In the genomic region with DNA sequence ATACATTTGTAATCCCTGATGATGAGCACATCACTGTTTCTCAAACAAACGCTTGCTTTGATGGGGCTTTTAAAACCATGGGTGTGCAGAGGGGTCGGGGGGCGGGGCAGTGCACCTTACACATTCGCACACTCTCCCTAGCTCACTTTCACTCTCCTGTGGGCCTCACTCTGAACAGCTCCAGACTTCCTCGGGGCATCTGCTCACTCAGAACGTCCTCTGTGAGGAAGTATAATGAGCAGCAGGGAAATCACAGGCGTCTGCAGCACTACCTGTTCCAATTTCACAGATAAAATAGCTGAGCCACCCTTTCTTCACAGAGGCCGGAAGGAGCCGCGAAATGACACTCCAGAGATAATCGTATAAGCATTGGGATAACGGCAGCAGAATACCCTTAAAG, we compare ENCODE assay signal across 13 mouse cellular contexts.
DNase-seq lines count a peak whose midpoint lies in the region; ATAC-seq and TF ChIP-seq lines count a peak whose summit lies in the region.
"Had no signal": no experiment of that assay in that cellular context is flagged by ENCODE, and none has a peak within 500 bp of the region (broad histone marks: within the 10 kb centered on the region; RNA-seq: fewer than 3 reads in every experiment).

No protein-coding gene starts in this region.

- DNase-seq in heart, adult 9 months (ENCODE audit: low spot score in 2 of 2): no peak
- peak; percentile 50 for DNase-seq in intestine, embryonic 14.5 days (ENCODE audit: low spot score)
- DNase-seq in right cerebral cortex, postnatal 4 days: no peak
- no peak for DNase-seq in natural killer cell, adult 2 months (ENCODE audit: low spot score in 2 of 2)
- no peak for DNase-seq in urinary bladder, adult 2 months (ENCODE audit: low spot score)
- DNase-seq: spleen, adult 18-20 months had no signal

- no peak for TF ChIP-seq POLR2A in bone marrow macrophage, adult 2 months (IDR thresholded peaks at IDR 0.05; ENCODE audit: borderline replicate concordance, low read depth, low read length)

- no peak for TF ChIP-seq CTCF in bone marrow macrophage, adult 2 months (IDR thresholded peaks at IDR 0.05; ENCODE audit: low read depth, low read length)

- H3K4me1 ChIP-seq in heart, embryonic 12.5 days (replicated peaks): peaks cover 26% of the 10 kb centered on the region
- peaks cover 61% of the 10 kb centered on the region for H3K4me1 ChIP-seq in bone marrow macrophage, adult 2 months (ENCODE audit: control insufficient read depth, insufficient read depth, low read length)
- peaks cover 7% of the 10 kb centered on the region; the same call in 1 of the 2 replicates for H3K4me1 ChIP-seq in intestine, embryonic 14.5 days (replicated peaks; ENCODE audit: control insufficient read depth, insufficient read depth, low read length)
- peaks cover 11% of the 10 kb centered on the region for H3K4me1 ChIP-seq in midbrain, embryonic 15.5 days

- H3K9ac ChIP-seq in heart, embryonic 12.5 days: no peak overlapping the region
- H3K9ac ChIP-seq in intestine, embryonic 14.5 days (ENCODE audit: low read length): no peak overlapping the region
- no peak overlapping the region for H3K9ac ChIP-seq in midbrain, embryonic 15.5 days
- H3K9ac ChIP-seq: neural tube, embryonic 12.5 days had no signal

- no peak for ATAC-seq in heart, embryonic 12.5 days (ENCODE audit: insufficient number of reproducible peaks, low FRiP score)
- no peak for ATAC-seq in intestine, embryonic 14.5 days (replicated peaks; ENCODE audit: low FRiP score, low TSS enrichment, low read depth)
- ATAC-seq in midbrain, embryonic 15.5 days (replicated peaks): no peak

- H3K4me2 ChIP-seq in heart, embryonic 12.5 days: 0 out of 2 replicates have a peak overlapping the region, but pooled peaks have one; percentile 12
- peak overlapping the region; percentile 0; the same call in 1 of the 2 replicates for H3K4me2 ChIP-seq in intestine, embryonic 14.5 days (ENCODE audit: low read length)
- no peak overlapping the region for H3K4me2 ChIP-seq in midbrain, embryonic 15.5 days
- H3K4me2 ChIP-seq: embryonic facial prominence, embryonic 13.5 days; heart, embryonic 11.5 days; neural tube, embryonic 12.5 days had no signal

- no peaks in the 10 kb centered on the region for H3K27me3 ChIP-seq in heart, embryonic 12.5 days (replicated peaks)
- H3K27me3 ChIP-seq in intestine, embryonic 14.5 days (replicated peaks; ENCODE audit: control insufficient read depth, insufficient read depth, low read length): no peaks in the 10 kb centered on the region
- H3K27me3 ChIP-seq in midbrain, embryonic 15.5 days (replicated peaks): no peaks in the 10 kb centered on the region
- H3K27me3 ChIP-seq: embryonic facial prominence, embryonic 13.5 days; neural tube, embryonic 12.5 days had no signal

- no peaks in the 10 kb centered on the region for H3K9me3 ChIP-seq in heart, embryonic 12.5 days (replicated peaks)
- H3K9me3 ChIP-seq in intestine, embryonic 14.5 days (ENCODE audit: control insufficient read depth, low read length): no peaks in the 10 kb centered on the region
- no peaks in the 10 kb centered on the region for H3K9me3 ChIP-seq in midbrain, embryonic 15.5 days
- H3K9me3 ChIP-seq: embryonic facial prominence, embryonic 13.5 days; neural tube, embryonic 12.5 days had no signal

- no peak overlapping the region for H3K4me3 ChIP-seq in heart, embryonic 12.5 days
- no peak overlapping the region for H3K4me3 ChIP-seq in bone marrow macrophage, adult 2 months (ENCODE audit: insufficient read depth, low read length)
- no peak overlapping the region for H3K4me3 ChIP-seq in intestine, embryonic 14.5 days (ENCODE audit: low read depth, low read length)
- no peak overlapping the region for H3K4me3 ChIP-seq in midbrain, embryonic 15.5 days
- H3K4me3 ChIP-seq: embryonic facial prominence, embryonic 13.5 days; neural tube, embryonic 12.5 days had no signal

- H3K27ac ChIP-seq in heart, embryonic 12.5 days (ENCODE audit: poor library complexity, severe bottlenecking): peak overlapping the region; percentile 39; the same call in 1 of the 2 replicates
- peak overlapping the region; percentile 99 for H3K27ac ChIP-seq in bone marrow macrophage, adult 2 months (ENCODE audit: insufficient read depth, low read depth, low read length)
- peak overlapping the region; percentile 24; the same call in 1 of the 2 replicates for H3K27ac ChIP-seq in intestine, embryonic 14.5 days (ENCODE audit: low read depth)
- H3K27ac ChIP-seq in midbrain, embryonic 15.5 days: peak overlapping the region; percentile 35; the same call in 1 of the 2 replicates
- H3K27ac ChIP-seq: embryonic facial prominence, embryonic 13.5 days; macrophage; neural tube, embryonic 12.5 days had no signal

- H3K36me3 ChIP-seq in heart, embryonic 12.5 days: no peaks in the 10 kb centered on the region
- H3K36me3 ChIP-seq in intestine, embryonic 14.5 days (ENCODE audit: control insufficient read depth, insufficient read depth, low read length): no peaks in the 10 kb centered on the region
- no peaks in the 10 kb centered on the region for H3K36me3 ChIP-seq in midbrain, embryonic 15.5 days (replicated peaks)
- H3K36me3 ChIP-seq: embryonic facial prominence, embryonic 13.5 days; neural tube, embryonic 12.5 days had no signal

- 51% methylated on average over 12 of the region's 12 CpGs for WGBS in heart, embryonic 12.5 days
- WGBS in intestine, embryonic 14.5 days: 41% methylated on average over 12 of the region's 12 CpGs
- WGBS in midbrain, embryonic 15.5 days: 43% methylated on average over 12 of the region's 12 CpGs

Comparison
In these comparisons a context has a peak if more than half of its experiments do, and no peak if none do; other contexts are left out.
1. H3K27ac ChIP-seq: peak in every context shown above with its lines; median percentile 99 in bone marrow macrophage, adult 2 months; 39 in heart, embryonic 12.5 days; 35 in midbrain, embryonic 15.5 days; 24 in intestine, embryonic 14.5 days.